Mouse (Mus musculus) intestine, embryonic 14.5 days (tissue): ENCODE data around the gene Sgce. TPM values are rescaled to one million over a fixed set of nuclear protein-coding genes. Genes with fewer than 3 reads are reported as not detected.
"Not testable (repeated sequence)": the region's sequence is repeated elsewhere in the genome, so short reads cannot be mapped to it uniquely, and the experiment has no call there.

ENCODE experiments used
- ATAC-seq: fragments of 200-750 bp; cut with Nextera tagmentation; replicated peaks from 2 replicates; pipeline ENCODE4 v1.8.0; 2017; ENCODE audit warnings: low read depth, moderate number of reproducible peaks, moderate TSS enrichment, moderate library complexity; ENCODE audit not compliant: low FRiP score, low TSS enrichment
- DNase-seq: peaks from one replicate; pipeline ENCODE4 v3.0.0-alpha.2; 2018; ENCODE audit warnings: low spot score
- H3K27ac ChIP-seq: fragments of 300-500 bp; sonication (generic); 2 replicates; pipeline ENCODE4 v1.5.1; 2014; ENCODE audit warnings: low read depth, mild to moderate bottlenecking, control low read depth
- H3K27me3 ChIP-seq: fragments of 300-500 bp; sonication (generic); replicated peaks from 2 replicates; pipeline ENCODE4 v1.6.1; 2014; ENCODE audit warnings: low read length, control low read depth; ENCODE audit not compliant: control insufficient read depth, insufficient read depth
- H3K36me3 ChIP-seq: fragments of 300-500 bp; sonication (generic); 2 replicates; pipeline ENCODE4 v1.6.1; 2014; ENCODE audit warnings: low read length, control low read depth; ENCODE audit not compliant: control insufficient read depth, insufficient read depth
- H3K4me1 ChIP-seq: fragments of 300-500 bp; sonication (generic); replicated peaks from 2 replicates; pipeline ENCODE4 v1.6.1; 2014; ENCODE audit warnings: low read length, control low read depth, mixed read lengths; ENCODE audit not compliant: control insufficient read depth, insufficient read depth
- H3K4me2 ChIP-seq: fragments of 300-500 bp; sonication (generic); 2 replicates; pipeline ENCODE4 v1.6.1; 2014; ENCODE audit warnings: low read length
- H3K4me3 ChIP-seq: fragments of 300-500 bp; sonication (generic); 2 replicates; pipeline ENCODE4 v1.5.1; 2014; ENCODE audit warnings: low read depth, low read length, control low read depth, mixed read lengths
- H3K9ac ChIP-seq: fragments of 300-500 bp; sonication (generic); 2 replicates; pipeline ENCODE4 v1.6.1; 2014; ENCODE audit warnings: mild to moderate bottlenecking, low read length
- H3K9me3 ChIP-seq: fragments of 300-500 bp; sonication (generic); 2 replicates; pipeline ENCODE4 v1.6.1; 2016; ENCODE audit warnings: low read length, control low read depth; ENCODE audit not compliant: control insufficient read depth
- WGBS: fragments of 180-500 bp; shearing (Covaris S2); extraction: QIAGEN DNeasy Blood & Tissue Kit; methylation state at CpG from one replicate; pipeline ENCODE4 v1.1.7; 2014; 5-methylcytosine and 5-hydroxymethylcytosine counted together
- polyA plus RNA-seq: library from polyadenylated mRNA; unstranded; fragments of >200 nt; fragmentation: Nextera tagmentation; extraction: Ambion mirVana; gene quantifications from 2 replicates; pipeline ENCODE4 v1.2.1, GENCODE M21; 2014

Gene Sgce
- polyA plus RNA-seq, 1 experiment from 2014 or later: 42.2 TPM

- H3K4me1 ChIP-seq: no peaks in the 10 kb centered on the region
- H3K27me3 ChIP-seq: no peaks in the 10 kb centered on the region
- H3K4me2 ChIP-seq: no peak overlapping the region
- ATAC-seq (no peak), DNase-seq (no peak)
- no peaks in the 10 kb centered on the region for H3K9me3 ChIP-seq
- no peaks in the 10 kb centered on the region for H3K36me3 ChIP-seq
- no peak overlapping the region for H3K27ac ChIP-seq
- H3K9ac ChIP-seq: no peak overlapping the region
- WGBS: 92% methylated on average over 1 of the region's 1 CpGs
- H3K4me3 ChIP-seq: no peak overlapping the region
Observed at GRCm38 (mm10) chr6:4679981-4680380, 67.0 kb downstream of the Sgce start.

DNA sequence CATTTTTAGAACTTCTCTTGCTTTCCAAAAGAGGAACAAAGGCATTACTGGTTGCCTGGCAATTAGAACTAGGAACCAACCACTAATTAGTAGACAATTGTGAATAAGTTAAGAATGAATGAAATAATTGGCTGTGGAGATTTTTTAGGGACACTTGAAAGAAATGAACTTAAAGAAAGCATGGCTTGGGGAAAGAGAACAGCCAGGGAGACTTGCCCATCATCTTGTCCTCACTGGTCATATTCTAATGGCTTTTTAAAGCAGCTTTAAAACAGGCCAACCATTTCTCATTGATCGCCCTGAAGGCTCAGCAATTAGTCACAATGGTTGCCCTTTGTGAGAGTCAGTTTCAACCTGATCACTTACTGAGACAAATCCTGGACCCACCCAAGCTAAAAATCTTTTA lies 69.6 kb downstream of the Sgce start:
- whole genome bisulfite sequencing: 80% methylated on average over 1 of the region's 1 CpGs
- Histone ChIP-seq H3K9ac (no peak overlapping the region), H3K27me3 (no peaks in the 10 kb centered on the region), H3K27ac (no peak overlapping the region), H3K4me1 (no peaks in the 10 kb centered on the region), H3K4me3 (no peak overlapping the region), H3K9me3 (no peaks in the 10 kb centered on the region), H3K36me3 (no peaks in the 10 kb centered on the region), H3K4me2 (no peak overlapping the region)
- no peak for ATAC-seq
- no peak for DNase-seq

DNA sequence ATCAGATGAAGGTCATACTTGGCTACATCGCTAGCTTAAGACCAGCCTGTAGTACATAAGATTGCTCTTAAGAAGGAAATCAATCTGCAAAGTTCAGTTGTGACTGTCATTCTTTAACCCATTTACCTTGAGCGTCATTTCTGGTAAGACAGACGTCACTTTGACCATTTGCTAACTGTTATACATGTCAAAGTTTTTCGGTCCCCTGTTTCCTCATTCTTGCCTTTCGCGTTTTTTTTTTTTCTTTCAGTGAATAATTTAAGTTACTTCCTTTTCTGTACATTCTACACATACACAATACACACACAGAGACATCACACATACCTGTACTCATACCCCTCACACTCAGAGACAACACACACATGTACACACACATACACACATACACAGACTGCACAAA lies 81.9 kb downstream of the Sgce start:
- Histone ChIP-seq H3K9me3 (no peaks in the 10 kb centered on the region), H3K36me3 (no peaks in the 10 kb centered on the region), H3K4me3 (no peak overlapping the region), H3K27me3 (no peaks in the 10 kb centered on the region), H3K4me1 (no peaks in the 10 kb centered on the region), H3K9ac (no peak overlapping the region), H3K4me2 (no peak overlapping the region), H3K27ac (no peak overlapping the region)
- ATAC-seq (no peak), DNase-seq (no peak)
- 90% methylated on average over 6 of the region's 6 CpGs for whole genome bisulfite sequencing

- ATAC-seq: no peak
Observed at GRCm38 (mm10) chr6:4664313-4664712, 82.7 kb downstream of the Sgce start.

GRCm38 (mm10) chr6:4663516-4663915 lies 83.5 kb downstream of the Sgce start:
- DNase-seq (no peak), ATAC-seq (no peak)
- H3K27ac ChIP-seq: no peak overlapping the region
- no peak overlapping the region for H3K4me3 ChIP-seq
- no peaks in the 10 kb centered on the region for H3K27me3 ChIP-seq
- no peaks in the 10 kb centered on the region for H3K9me3 ChIP-seq
- no peak overlapping the region for H3K9ac ChIP-seq
- no peak overlapping the region for H3K4me2 ChIP-seq
- no peaks in the 10 kb centered on the region for H3K4me1 ChIP-seq
- 51% methylated on average over 2 of the region's 2 CpGs for WGBS
- no peaks in the 10 kb centered on the region for H3K36me3 ChIP-seq

More at GRCm38 (mm10) chr6:4664313-4664712, 82.7 kb downstream of the Sgce start:
- no peak overlapping the region for H3K9ac ChIP-seq
- H3K27ac ChIP-seq: no peak overlapping the region
- 59% methylated on average over 2 of the region's 2 CpGs for WGBS
- no peak overlapping the region for H3K4me3 ChIP-seq
- no peaks in the 10 kb centered on the region for H3K36me3 ChIP-seq
- no peaks in the 10 kb centered on the region for H3K4me1 ChIP-seq
- H3K27me3 ChIP-seq: no peaks in the 10 kb centered on the region
- H3K4me2 ChIP-seq: no peak overlapping the region
- no peak for DNase-seq
- no peaks in the 10 kb centered on the region for H3K9me3 ChIP-seq

- Histone ChIP-seq H3K4me2 (no peak overlapping the region), H3K27ac (no peak overlapping the region), H3K9me3 (no peaks in the 10 kb centered on the region), H3K27me3 (no peaks in the 10 kb centered on the region), H3K4me3 (no peak overlapping the region), H3K36me3 (no peaks in the 10 kb centered on the region), H3K9ac (no peak overlapping the region), H3K4me1 (no peaks in the 10 kb centered on the region)
- 86% methylated on average over 13 of the region's 13 CpGs for WGBS
- ATAC-seq (no peak), DNase-seq (no peak)
Observed at GRCm38 (mm10) chr6:4658861-4659260, 88.1 kb downstream of the Sgce start.

DNA sequence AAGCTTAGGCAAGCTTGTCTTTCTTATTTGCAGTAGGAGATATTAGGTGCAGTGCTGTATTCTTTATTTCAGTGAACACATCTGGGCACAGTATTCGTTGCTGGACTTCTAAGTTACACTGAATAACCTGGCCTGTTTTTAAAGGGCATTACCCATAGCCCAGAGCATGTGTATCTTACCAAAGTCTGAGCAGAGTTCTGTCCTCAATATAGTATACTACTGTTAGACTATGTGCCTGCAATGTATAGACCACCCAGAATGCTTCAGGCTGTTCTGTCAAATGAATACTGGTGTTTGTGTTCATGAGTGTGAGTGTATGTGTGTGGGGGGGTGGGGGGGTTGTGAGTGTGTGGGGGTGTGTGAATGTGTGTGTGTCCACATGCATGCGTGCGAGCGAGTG lies 91.1 kb downstream of the Sgce start:
- Histone ChIP-seq H3K27me3 (no peaks in the 10 kb centered on the region), H3K4me3 (no peak overlapping the region), H3K27ac (no peak overlapping the region), H3K4me2 (no peak overlapping the region), H3K4me1 (no peaks in the 10 kb centered on the region), H3K9ac (no peak overlapping the region), H3K9me3 (no peaks in the 10 kb centered on the region), H3K36me3 (no peaks in the 10 kb centered on the region)
- WGBS: 85% methylated on average over 4 of the region's 4 CpGs
- ATAC-seq (no peak), DNase-seq (no peak)

DNA sequence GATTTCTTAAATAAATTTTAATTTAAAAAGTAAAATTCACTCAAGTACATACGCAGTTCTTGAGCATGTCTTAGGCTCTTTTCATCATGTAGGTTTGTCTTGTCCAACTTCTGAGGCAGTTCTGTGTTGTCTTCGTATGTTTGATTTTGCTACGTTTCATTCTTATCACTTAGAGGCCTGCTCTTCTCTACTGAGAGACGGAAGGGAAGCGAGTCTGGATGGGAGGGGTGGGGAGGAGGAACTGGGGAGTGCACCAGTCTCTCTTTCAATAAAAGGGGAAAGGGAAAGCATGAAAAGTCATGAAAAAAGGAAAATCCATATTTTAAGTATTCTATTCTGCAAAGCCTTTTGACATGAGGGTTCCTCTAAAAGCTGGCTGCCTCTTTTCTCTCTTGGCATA lies 91.5 kb downstream of the Sgce start:
- Histone ChIP-seq H3K27me3 (no peaks in the 10 kb centered on the region), H3K4me3 (no peak overlapping the region), H3K36me3 (no peaks in the 10 kb centered on the region), H3K27ac (no peak overlapping the region), H3K4me2 (no peak overlapping the region), H3K9me3 (no peaks in the 10 kb centered on the region), H3K4me1 (no peaks in the 10 kb centered on the region), H3K9ac (no peak overlapping the region)
- ATAC-seq (no peak), DNase-seq (no peak)
- WGBS: 45% methylated on average over 5 of the region's 5 CpGs

GRCm38 (mm10) chr6:4653741-4654140 lies 93.3 kb downstream of the Sgce start:
- not testable (repeated sequence) for H3K27ac ChIP-seq, H3K4me3 ChIP-seq, H3K36me3 ChIP-seq, DNase-seq, ATAC-seq, H3K4me1 ChIP-seq, H3K9ac ChIP-seq, H3K9me3 ChIP-seq, H3K27me3 ChIP-seq, H3K4me2 ChIP-seq
- 97% methylated on average over 12 of the region's 12 CpGs for WGBS
